Mouse (Mus musculus): Measurements from ENCODE around the gene Taf4. TPM values are rescaled to one million over a fixed set of nuclear protein-coding genes. Genes with fewer than 3 reads are reported as not detected.
A peak's percentile ranks its signal among the peaks of the same experiment; 100 is the strongest.

Taf4 gene
- polyA plus RNA-seq, 1 experiment from 2014 or later: 4.5 TPM

DNA sequence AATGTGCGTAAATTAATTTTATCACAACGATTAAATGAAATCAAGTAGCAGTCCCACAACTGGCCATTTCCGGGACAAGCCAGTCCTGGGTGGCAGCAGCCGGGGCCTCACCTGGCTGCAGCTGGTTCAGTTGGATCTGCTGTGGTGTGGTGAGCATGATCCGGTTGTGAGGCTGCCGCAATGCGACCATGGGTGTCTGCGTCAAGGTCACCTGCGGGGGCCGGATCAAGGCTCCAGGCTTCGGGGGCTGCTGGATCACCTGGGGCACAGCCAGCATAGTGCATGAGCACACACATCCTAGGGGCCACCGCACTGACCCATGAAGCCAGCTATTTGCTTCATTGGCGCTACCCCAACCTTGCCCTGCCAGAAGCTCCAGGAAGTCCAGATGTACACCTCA is 47.3 kb downstream of the Taf4 start:
- no peak overlapping the region for H3K27ac ChIP-seq
- H3K36me3 ChIP-seq: peaks cover 88% of the 10 kb centered on the region
- no peaks in the 10 kb centered on the region for H3K27me3 ChIP-seq
- WGBS: 94% methylated on average over 13 of the region's 13 CpGs
- H3K4me2 ChIP-seq (replicated peaks): no peak overlapping the region
- H3K9me3 ChIP-seq: no peaks in the 10 kb centered on the region
- no peak for ATAC-seq
- H3K4me3 ChIP-seq (replicated peaks): no peak overlapping the region
- no peaks in the 10 kb centered on the region for H3K4me1 ChIP-seq (replicated peaks)
- no peak overlapping the region for H3K9ac ChIP-seq (replicated peaks)

DNA sequence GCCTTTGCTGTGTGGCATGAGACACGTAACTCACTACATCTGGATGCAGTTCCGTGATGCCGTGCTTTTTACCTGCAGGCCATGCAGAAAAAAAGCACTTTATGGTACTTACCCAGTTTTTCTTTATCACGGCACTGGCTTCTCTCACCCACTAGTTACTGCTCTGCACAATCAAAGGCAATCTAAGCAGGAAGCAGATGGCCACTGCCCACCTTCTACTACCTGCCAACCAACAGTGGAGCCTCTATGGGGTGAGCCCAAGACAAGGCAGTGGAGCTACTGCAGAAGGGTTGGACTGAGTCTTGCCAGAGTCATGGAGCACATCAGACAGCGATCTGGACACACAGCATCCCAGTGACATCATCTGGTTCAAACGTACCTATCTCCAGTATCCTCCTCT is 52.4 kb downstream of the Taf4 start:
- Histone ChIP-seq H3K4me1 (replicated peaks) (no peaks in the 10 kb centered on the region), H3K4me2 (replicated peaks) (no peak overlapping the region), H3K9ac (replicated peaks) (no peak overlapping the region), H3K27ac (no peak overlapping the region), H3K27me3 (no peaks in the 10 kb centered on the region), H3K9me3 (peaks cover 4% of the 10 kb centered on the region; the same call in 1 of the 2 replicates), H3K36me3 (peaks cover 89% of the 10 kb centered on the region), H3K4me3 (replicated peaks) (no peak overlapping the region)
- ATAC-seq: no peak
- 97% methylated on average over 6 of the region's 6 CpGs for WGBS

DNA sequence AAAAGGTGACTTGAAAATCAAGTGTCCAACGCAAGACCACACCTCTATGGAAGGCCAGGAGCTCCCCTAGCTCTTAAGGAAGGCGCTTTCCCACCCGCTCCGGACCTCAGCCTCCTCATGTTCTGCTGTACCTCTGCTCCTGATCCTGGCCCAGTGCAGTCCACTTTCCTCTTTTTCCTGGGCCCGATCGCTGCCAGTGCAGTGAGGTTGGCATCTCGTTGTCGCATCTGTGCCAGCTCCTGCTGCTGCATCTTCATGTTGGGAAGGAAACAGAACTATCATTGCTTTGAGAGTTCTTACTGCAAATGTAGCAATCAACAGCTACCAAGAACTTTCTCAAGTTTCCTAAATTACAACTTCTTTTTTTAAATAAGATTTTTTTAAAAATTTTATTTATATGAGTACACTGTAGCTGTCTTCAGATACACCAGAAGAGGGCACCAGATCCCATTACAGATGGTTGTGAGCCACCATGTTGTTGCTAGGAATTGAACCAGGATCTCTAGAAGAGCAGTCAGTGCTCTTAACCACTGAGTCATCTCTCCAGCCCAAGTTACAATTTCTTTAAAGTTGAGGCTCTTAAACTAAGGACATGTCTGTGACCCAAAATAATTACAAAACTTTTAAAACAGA is 55.3 kb downstream of the Taf4 start:
- Histone ChIP-seq H3K27me3 (no peaks in the 10 kb centered on the region), H3K36me3 (peaks cover 94% of the 10 kb centered on the region), H3K27ac (no peak overlapping the region), H3K4me2 (replicated peaks) (no peak overlapping the region), H3K4me1 (replicated peaks) (no peaks in the 10 kb centered on the region), H3K4me3 (replicated peaks) (no peak overlapping the region), H3K9me3 (peaks cover 4% of the 10 kb centered on the region; the same call in 1 of the 2 replicates), H3K9ac (replicated peaks) (no peak overlapping the region)
- ATAC-seq: no peak
- 95% methylated on average over 8 of the region's 8 CpGs for WGBS

DNA sequence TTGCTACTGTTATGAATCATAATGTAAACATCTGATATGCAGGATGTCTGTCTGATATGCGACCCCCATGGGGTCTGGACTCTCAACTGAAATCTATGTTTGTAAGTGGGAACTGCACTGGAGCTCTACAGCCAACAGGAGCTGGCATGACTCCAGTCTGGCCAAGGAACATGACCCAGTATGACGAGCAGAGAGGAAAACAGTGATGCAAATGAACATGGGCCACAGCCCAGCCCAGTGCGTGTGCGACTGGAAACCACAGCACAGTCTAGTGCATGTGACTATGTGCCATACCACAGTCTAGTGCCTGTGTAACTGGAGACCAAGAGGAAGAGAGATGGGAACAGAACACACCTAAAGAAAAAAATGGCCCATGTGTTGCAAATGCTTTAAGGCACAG is 56.4 kb downstream of the Taf4 start:
- no peak overlapping the region for H3K27ac ChIP-seq
- H3K9me3 ChIP-seq: peaks cover 4% of the 10 kb centered on the region; the same call in 1 of the 2 replicates
- ATAC-seq: no peak
- H3K4me1 ChIP-seq (replicated peaks): no peaks in the 10 kb centered on the region
- H3K27me3 ChIP-seq: no peaks in the 10 kb centered on the region
- no peak overlapping the region for H3K9ac ChIP-seq (replicated peaks)
- 88% methylated on average over 4 of the region's 4 CpGs for WGBS
- no peak overlapping the region for H3K4me2 ChIP-seq (replicated peaks)
- no peak overlapping the region for H3K4me3 ChIP-seq (replicated peaks)
- peaks cover 92% of the 10 kb centered on the region for H3K36me3 ChIP-seq

DNA sequence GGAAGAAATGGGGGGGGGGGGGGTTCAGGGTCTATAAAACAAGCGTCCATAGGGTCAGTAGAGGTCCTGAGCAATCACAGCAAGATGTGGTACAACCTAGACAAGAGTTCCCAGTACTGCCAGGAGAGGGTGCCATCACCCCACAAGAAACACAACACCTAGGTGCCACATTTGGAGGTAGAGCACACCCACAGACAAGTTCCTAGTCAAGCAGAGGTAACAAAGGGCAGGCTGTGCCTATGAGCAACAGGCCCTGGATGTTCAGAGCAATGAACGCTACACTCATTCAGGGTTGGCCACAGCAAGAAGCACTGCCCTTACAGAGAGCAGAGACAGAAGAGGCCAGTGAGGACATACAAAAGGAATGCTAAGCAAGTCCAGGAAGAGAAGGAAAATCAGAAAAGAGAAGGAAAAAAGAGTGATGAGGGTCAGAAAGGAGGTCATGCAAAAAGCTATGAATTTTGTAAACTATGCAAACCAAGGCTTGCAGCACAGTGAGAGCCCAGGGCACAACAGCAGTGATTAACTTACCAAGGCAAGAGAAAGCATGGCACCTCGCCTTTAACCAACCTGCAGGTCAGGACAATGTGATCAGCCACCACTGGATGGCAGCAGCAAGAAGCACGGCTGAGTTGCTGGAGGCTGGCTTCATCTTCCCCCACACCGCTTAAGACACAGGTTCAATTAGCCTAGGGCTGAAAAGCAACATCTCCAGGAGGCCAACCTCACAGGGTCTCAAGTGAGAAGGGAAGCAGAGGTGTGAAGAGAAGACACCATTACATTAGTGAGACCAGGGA is 59.4 kb downstream of the Taf4 start:
- Histone ChIP-seq H3K4me1 (replicated peaks) (peaks cover 11% of the 10 kb centered on the region), H3K9me3 (peaks cover 4% of the 10 kb centered on the region; the same call in 1 of the 2 replicates), H3K4me3 (replicated peaks) (no peak overlapping the region), H3K27me3 (no peaks in the 10 kb centered on the region), H3K36me3 (peaks cover 87% of the 10 kb centered on the region), H3K9ac (replicated peaks) (no peak overlapping the region), H3K27ac (peak overlapping the region; percentile 44; the same call in 1 of the 2 replicates), H3K4me2 (replicated peaks) (no peak overlapping the region)
- 38% methylated on average over 5 of the region's 5 CpGs for WGBS
- peak; percentile 72 for ATAC-seq

DNA sequence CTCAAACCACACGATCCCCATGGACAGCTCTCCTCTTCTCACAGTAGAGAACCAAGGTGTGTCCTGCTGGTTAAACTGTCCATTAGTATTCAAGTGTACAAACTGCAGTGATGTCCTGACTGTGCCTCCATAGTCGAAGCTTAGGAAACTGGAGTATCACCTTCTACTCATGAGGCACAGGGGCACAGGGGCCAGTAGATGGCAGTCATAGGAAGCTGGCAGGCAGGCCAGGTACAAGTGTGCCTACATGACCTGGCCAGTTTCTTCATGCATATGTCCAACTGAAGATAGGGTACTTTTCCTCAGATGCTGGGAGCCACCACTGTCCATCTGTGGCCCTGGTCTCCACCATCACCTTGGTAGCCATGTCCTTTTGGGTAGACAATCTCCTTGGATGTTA is 62.2 kb downstream of the Taf4 start:
- no peak overlapping the region for H3K4me3 ChIP-seq (replicated peaks)
- WGBS: 81% methylated on average over 2 of the region's 2 CpGs
- no peak overlapping the region for H3K27ac ChIP-seq
- peaks cover 11% of the 10 kb centered on the region for H3K4me1 ChIP-seq (replicated peaks)
- H3K4me2 ChIP-seq (replicated peaks): no peak overlapping the region
- no peaks in the 10 kb centered on the region for H3K9me3 ChIP-seq
- H3K27me3 ChIP-seq: no peaks in the 10 kb centered on the region
- H3K9ac ChIP-seq (replicated peaks): no peak overlapping the region
- no peak for ATAC-seq
- peaks cover 72% of the 10 kb centered on the region for H3K36me3 ChIP-seq

DNA sequence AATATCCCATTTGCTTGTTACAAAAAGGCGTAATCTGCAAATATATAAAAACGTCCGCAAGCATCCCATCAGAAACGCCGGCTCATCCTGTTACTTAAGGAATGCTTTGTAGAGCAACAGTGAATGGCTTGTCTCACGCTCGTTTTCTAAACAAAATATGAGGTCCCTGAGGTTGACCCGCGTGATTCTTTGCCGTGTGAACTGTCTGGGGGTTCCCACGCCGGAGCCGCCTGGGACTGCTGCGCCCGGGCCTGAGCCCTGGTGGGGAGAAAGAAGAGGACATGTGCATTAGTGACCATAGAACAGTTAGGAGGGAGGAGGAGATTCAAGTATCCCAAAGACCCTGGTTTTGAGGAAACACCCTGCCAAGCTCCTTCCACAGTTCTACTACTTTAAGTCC is 63.1 kb downstream of the Taf4 start:
- peak; percentile 46; the same call in 1 of the 2 replicates for ATAC-seq
- Histone ChIP-seq H3K9me3 (no peaks in the 10 kb centered on the region), H3K4me3 (replicated peaks) (no peak overlapping the region), H3K27ac (0 out of 2 replicates have a peak overlapping the region, but pooled peaks have one; percentile 9), H3K4me1 (replicated peaks) (peaks cover 11% of the 10 kb centered on the region), H3K9ac (replicated peaks) (no peak overlapping the region), H3K27me3 (no peaks in the 10 kb centered on the region), H3K4me2 (replicated peaks) (no peak overlapping the region), H3K36me3 (peaks cover 63% of the 10 kb centered on the region)
- WGBS: 46% methylated on average over 15 of the region's 15 CpGs

DNA sequence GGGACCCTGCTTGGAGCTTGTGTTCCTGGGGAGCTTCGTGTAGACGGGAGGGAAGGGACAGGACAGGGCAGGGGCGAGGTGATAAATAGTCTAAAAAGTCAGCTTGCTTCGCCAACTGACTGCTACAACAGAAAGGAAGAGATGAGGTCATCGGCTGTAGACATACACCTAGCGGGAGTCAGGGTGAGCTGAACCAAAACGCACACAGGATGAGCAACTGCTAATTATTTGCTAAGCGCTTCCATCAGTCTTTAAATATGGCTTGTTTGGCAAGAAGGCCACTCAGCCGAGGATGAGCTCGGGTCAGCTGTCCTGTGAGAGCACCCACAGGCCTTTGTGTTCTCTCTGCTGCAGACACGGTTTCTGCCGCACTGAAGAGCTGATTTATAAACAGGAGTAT is 63.5 kb downstream of the Taf4 start:
- Histone ChIP-seq H3K27me3 (no peaks in the 10 kb centered on the region), H3K4me3 (replicated peaks) (no peak overlapping the region), H3K36me3 (peaks cover 59% of the 10 kb centered on the region), H3K9me3 (no peaks in the 10 kb centered on the region), H3K9ac (replicated peaks) (no peak overlapping the region), H3K27ac (0 out of 2 replicates have a peak overlapping the region, but pooled peaks have one; percentile 9), H3K4me1 (replicated peaks) (peaks cover 11% of the 10 kb centered on the region), H3K4me2 (replicated peaks) (no peak overlapping the region)
- 51% methylated on average over 12 of the region's 12 CpGs for WGBS
- no peak for ATAC-seq

DNA sequence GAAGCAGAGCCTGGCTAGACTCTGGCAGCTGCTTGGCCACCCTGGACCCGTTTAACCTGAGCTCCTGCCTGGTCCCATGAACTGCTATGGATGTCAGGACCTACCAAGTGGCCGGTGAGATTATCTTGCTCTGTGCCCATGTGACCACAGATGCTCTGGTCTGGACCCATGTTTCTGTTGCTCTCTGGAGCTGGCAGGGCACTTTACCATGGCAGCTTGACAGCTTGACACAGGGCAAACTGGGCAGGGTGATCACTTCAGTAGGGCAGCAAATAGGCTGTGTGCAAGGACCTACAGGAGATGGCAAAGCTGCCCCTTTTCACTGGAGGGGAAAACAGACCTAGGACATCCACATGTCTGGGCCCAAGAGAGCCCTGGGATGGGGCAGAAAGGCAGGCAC is 79.5 kb downstream of the Taf4 start:
- Histone ChIP-seq H3K4me3 (replicated peaks) (no peak overlapping the region), H3K27ac (no peak overlapping the region), H3K9ac (replicated peaks) (no peak overlapping the region), H3K27me3 (no peaks in the 10 kb centered on the region), H3K9me3 (no peaks in the 10 kb centered on the region), H3K4me1 (replicated peaks) (no peaks in the 10 kb centered on the region), H3K4me2 (replicated peaks) (no peak overlapping the region), H3K36me3 (peaks cover 15% of the 10 kb centered on the region; the same call in 1 of the 2 replicates)
- no peak for ATAC-seq
- WGBS: 80% methylated on average over 2 of the region's 2 CpGs

DNA sequence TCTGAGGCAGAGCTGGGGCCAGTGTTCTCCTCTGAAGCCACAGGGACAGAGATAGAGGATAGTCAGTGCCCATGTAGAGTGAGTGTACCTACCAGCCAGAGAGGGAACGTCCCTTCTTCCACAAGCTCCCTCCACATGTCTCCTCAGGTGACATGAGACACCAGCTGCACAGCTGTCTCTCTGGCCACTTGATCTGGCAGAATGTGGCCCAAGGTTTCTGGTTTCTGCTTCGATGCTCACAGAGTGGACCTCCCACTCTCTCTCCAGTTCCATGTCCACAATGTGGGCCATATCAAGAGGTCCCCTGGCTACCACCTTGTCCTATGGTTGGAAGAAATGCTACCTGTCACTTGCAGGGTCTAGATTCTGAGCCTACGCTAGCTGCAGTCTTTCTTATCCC is 85.4 kb downstream of the Taf4 start:
- H3K9ac ChIP-seq (replicated peaks): no peak overlapping the region
- H3K4me1 ChIP-seq (replicated peaks): no peaks in the 10 kb centered on the region
- H3K4me3 ChIP-seq (replicated peaks): no peak overlapping the region
- no peak overlapping the region for H3K27ac ChIP-seq
- WGBS: 88% methylated on average over 3 of the region's 3 CpGs
- no peak overlapping the region for H3K4me2 ChIP-seq (replicated peaks)
- H3K27me3 ChIP-seq: no peaks in the 10 kb centered on the region
- peaks cover 36% of the 10 kb centered on the region for H3K36me3 ChIP-seq
- H3K9me3 ChIP-seq: no peaks in the 10 kb centered on the region
- no peak for ATAC-seq

DNA sequence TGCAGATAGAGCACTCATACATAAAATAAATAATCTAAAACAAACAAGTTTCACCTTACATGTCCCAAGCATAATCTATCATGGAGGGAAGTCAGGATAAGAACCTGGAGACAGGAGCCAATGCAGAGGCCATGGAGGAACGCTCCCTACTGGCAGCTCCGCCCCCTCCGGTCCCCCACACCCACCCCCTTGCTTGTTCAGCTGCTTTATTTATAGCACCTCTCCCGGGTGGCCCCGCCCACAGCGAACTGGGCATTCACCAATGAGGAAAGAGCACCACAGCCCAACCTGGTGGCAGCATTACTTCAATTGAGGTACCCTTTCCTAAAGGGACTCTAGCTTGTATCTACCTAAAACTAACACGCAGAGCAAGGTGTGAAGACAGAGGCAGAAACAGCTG is 91.9 kb downstream of the Taf4 start:
- Histone ChIP-seq H3K4me1 (replicated peaks) (no peaks in the 10 kb centered on the region), H3K27ac (no peak overlapping the region), H3K4me2 (replicated peaks) (no peak overlapping the region), H3K9ac (replicated peaks) (no peak overlapping the region), H3K4me3 (replicated peaks) (no peak overlapping the region), H3K9me3 (no peaks in the 10 kb centered on the region), H3K36me3 (peaks cover 22% of the 10 kb centered on the region), H3K27me3 (no peaks in the 10 kb centered on the region)
- 51% methylated on average over 7 of the region's 7 CpGs for WGBS
- ATAC-seq: no peak

DNA sequence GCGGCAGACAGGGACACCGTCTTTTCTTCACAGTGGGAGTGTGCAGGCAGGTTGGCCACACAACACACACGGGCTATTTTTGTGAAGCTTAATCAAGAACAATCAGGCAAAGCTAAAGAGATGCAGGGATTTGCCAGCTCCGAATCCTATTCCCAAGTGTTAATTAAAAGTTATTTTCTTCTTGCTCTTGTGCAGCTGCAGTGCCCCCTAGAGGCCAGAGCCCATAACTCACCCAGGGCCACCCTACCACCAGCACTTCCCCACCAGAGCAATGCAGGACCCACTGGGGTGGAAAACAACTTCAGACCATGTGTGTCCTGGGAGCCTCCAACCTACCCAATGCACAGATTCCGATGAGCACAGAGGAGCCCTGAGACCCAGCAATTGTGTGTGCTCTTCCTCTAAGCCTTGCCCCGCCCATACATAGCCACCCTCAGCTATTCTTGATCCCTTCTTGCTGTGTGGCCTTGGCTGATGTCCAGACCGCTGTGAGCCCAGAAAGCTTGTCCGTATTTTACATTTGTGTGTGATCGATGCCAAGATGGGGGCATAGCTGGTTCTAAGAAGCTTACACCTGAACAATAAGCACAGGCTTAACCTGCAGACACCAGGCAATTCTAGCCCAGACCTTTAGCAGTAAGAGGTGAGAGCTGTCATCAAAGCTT is 98.8 kb downstream of the Taf4 start:
- H3K4me3 ChIP-seq (replicated peaks): no peak overlapping the region
- no peaks in the 10 kb centered on the region for H3K27me3 ChIP-seq
- no peak for ATAC-seq
- no peaks in the 10 kb centered on the region for H3K9me3 ChIP-seq
- H3K27ac ChIP-seq: no peak overlapping the region
- H3K4me1 ChIP-seq (replicated peaks): no peaks in the 10 kb centered on the region
- WGBS: 64% methylated on average over 9 of the region's 9 CpGs
- H3K36me3 ChIP-seq: peaks cover 1% of the 10 kb centered on the region; the same call in 1 of the 2 replicates
- no peak overlapping the region for H3K9ac ChIP-seq (replicated peaks)
- H3K4me2 ChIP-seq (replicated peaks): no peak overlapping the region
